Mouse (Mus musculus): ENCODE results near the gene Ppp2r5b. TPM values are rescaled to one million over a fixed set of nuclear protein-coding genes. Genes with fewer than 3 reads are reported as not detected.

Gene Ppp2r5b
- total and polyA plus RNA-seq, 2 experiments: 3.2 to 14.5 TPM

GRCm38 (mm10) chr19:6275740-6276389 is 40.2 kb upstream of the Ppp2r5b start:
- no peaks in the 10 kb centered on the region for H3K27me3 ChIP-seq (ENCODE audit: control insufficient read depth, insufficient read depth, low read length)
- H3K9ac ChIP-seq (ENCODE audit: low read depth, low read length): peak overlapping the region; percentile 72
- H3K4me3 ChIP-seq (ENCODE audit: insufficient read depth, low read depth, low read length): peak overlapping the region; percentile 45
- 7% methylated on average over 15 of the region's 15 CpGs for WGBS
- H3K4me1 ChIP-seq (ENCODE audit: control insufficient read depth, insufficient read depth, low read length): peaks cover 31% of the 10 kb centered on the region
- no peak for TF ChIP-seq CTCF (IDR thresholded peaks at IDR 0.05; ENCODE audit: low read depth, low read length)
- TF ChIP-seq POLR2A (IDR thresholded peaks at IDR 0.05; ENCODE audit: extremely low read depth, insufficient read depth, low read length): no peak
- H3K36me3 ChIP-seq (ENCODE audit: control insufficient read depth, insufficient read depth, low read length): no peaks in the 10 kb centered on the region
- peak; percentile 51 for DNase-seq (ENCODE audit: extremely low read depth, low read depth, low spot score)
- H3K79me2 ChIP-seq (ENCODE audit: control insufficient read depth, insufficient read depth, low read length): peaks cover 22% of the 10 kb centered on the region
- peak overlapping the region; percentile 86 for H3K27ac ChIP-seq (replicated peaks; ENCODE audit: insufficient read depth, low read depth, low read length)

- no peak overlapping the region for H3K4me3 ChIP-seq (ENCODE audit: insufficient read depth, low read depth, low read length)
- no peak for DNase-seq (ENCODE audit: extremely low read depth, low read depth, low spot score)
- H3K36me3 ChIP-seq (ENCODE audit: control insufficient read depth, insufficient read depth, low read length): no peaks in the 10 kb centered on the region
- peaks cover 15% of the 10 kb centered on the region for H3K79me2 ChIP-seq (ENCODE audit: control insufficient read depth, insufficient read depth, low read length)
- H3K27ac ChIP-seq (replicated peaks; ENCODE audit: insufficient read depth, low read depth, low read length): no peak overlapping the region
- peaks cover 38% of the 10 kb centered on the region for H3K4me1 ChIP-seq (ENCODE audit: control insufficient read depth, insufficient read depth, low read length)
- H3K27me3 ChIP-seq (ENCODE audit: control insufficient read depth, insufficient read depth, low read length): no peaks in the 10 kb centered on the region
- WGBS: 92% methylated on average over 13 of the region's 13 CpGs
- TF ChIP-seq POLR2A (IDR thresholded peaks at IDR 0.05; ENCODE audit: extremely low read depth, insufficient read depth, low read length) (no peak), CTCF (IDR thresholded peaks at IDR 0.05; ENCODE audit: low read depth, low read length) (no peak)
- H3K9ac ChIP-seq (ENCODE audit: low read depth, low read length): no peak overlapping the region
Observed at GRCm38 (mm10) chr19:6273998-6274608, 38.4 kb upstream of the Ppp2r5b start.

- 44% methylated on average over 4 of the region's 4 CpGs for WGBS
- DNase-seq (ENCODE audit: extremely low read depth, low read depth, low spot score): no peak
- no peak overlapping the region for H3K9ac ChIP-seq (ENCODE audit: low read depth, low read length)
- H3K36me3 ChIP-seq (ENCODE audit: control insufficient read depth, insufficient read depth, low read length): no peaks in the 10 kb centered on the region
- H3K27me3 ChIP-seq (ENCODE audit: control insufficient read depth, insufficient read depth, low read length): no peaks in the 10 kb centered on the region
- peaks cover 13% of the 10 kb centered on the region for H3K79me2 ChIP-seq (ENCODE audit: control insufficient read depth, insufficient read depth, low read length)
- H3K4me3 ChIP-seq (ENCODE audit: insufficient read depth, low read depth, low read length): no peak overlapping the region
- H3K4me1 ChIP-seq (ENCODE audit: control insufficient read depth, insufficient read depth, low read length): peaks cover 37% of the 10 kb centered on the region
- TF ChIP-seq CTCF (IDR thresholded peaks at IDR 0.05; ENCODE audit: low read depth, low read length) (no peak), POLR2A (IDR thresholded peaks at IDR 0.05; ENCODE audit: extremely low read depth, insufficient read depth, low read length) (no peak)
- H3K27ac ChIP-seq (replicated peaks; ENCODE audit: insufficient read depth, low read depth, low read length): no peak overlapping the region
Observed at GRCm38 (mm10) chr19:6273592-6273991, 37.9 kb upstream of the Ppp2r5b start.

- H3K4me3 ChIP-seq (ENCODE audit: insufficient read depth, low read depth, low read length): no peak overlapping the region
- no peak overlapping the region for H3K9ac ChIP-seq (ENCODE audit: low read depth, low read length)
- 79% methylated on average over 4 of the region's 4 CpGs for WGBS
- TF ChIP-seq CTCF (IDR thresholded peaks at IDR 0.05; ENCODE audit: low read depth, low read length) (no peak), POLR2A (IDR thresholded peaks at IDR 0.05; ENCODE audit: extremely low read depth, insufficient read depth, low read length) (no peak)
- peaks cover 8% of the 10 kb centered on the region for H3K79me2 ChIP-seq (ENCODE audit: control insufficient read depth, insufficient read depth, low read length)
- H3K27me3 ChIP-seq (ENCODE audit: control insufficient read depth, insufficient read depth, low read length): no peaks in the 10 kb centered on the region
- no peak overlapping the region for H3K27ac ChIP-seq (replicated peaks; ENCODE audit: insufficient read depth, low read depth, low read length)
- DNase-seq (ENCODE audit: extremely low read depth, low read depth, low spot score): no peak
- H3K36me3 ChIP-seq (ENCODE audit: control insufficient read depth, insufficient read depth, low read length): no peaks in the 10 kb centered on the region
- peaks cover 33% of the 10 kb centered on the region for H3K4me1 ChIP-seq (ENCODE audit: control insufficient read depth, insufficient read depth, low read length)
Observed at GRCm38 (mm10) chr19:6272738-6273137, 37.1 kb upstream of the Ppp2r5b start.

- H3K4me3 ChIP-seq (ENCODE audit: insufficient read depth, low read depth, low read length): no peak overlapping the region
- WGBS: 54% methylated on average over 7 of the region's 7 CpGs
- H3K9ac ChIP-seq (ENCODE audit: low read depth, low read length): no peak overlapping the region
- TF ChIP-seq POLR2A (IDR thresholded peaks at IDR 0.05; ENCODE audit: extremely low read depth, insufficient read depth, low read length) (no peak), CTCF (IDR thresholded peaks at IDR 0.05; ENCODE audit: low read depth, low read length) (no peak)
- peaks cover 38% of the 10 kb centered on the region for H3K4me1 ChIP-seq (ENCODE audit: control insufficient read depth, insufficient read depth, low read length)
- H3K27me3 ChIP-seq (ENCODE audit: control insufficient read depth, insufficient read depth, low read length): no peaks in the 10 kb centered on the region
- peaks cover 3% of the 10 kb centered on the region for H3K79me2 ChIP-seq (ENCODE audit: control insufficient read depth, insufficient read depth, low read length)
- no peaks in the 10 kb centered on the region for H3K36me3 ChIP-seq (ENCODE audit: control insufficient read depth, insufficient read depth, low read length)
- 0 out of 2 replicates have a peak overlapping the region, but pooled peaks have one; percentile 20 for H3K27ac ChIP-seq (replicated peaks; ENCODE audit: insufficient read depth, low read depth, low read length)
- DNase-seq (ENCODE audit: extremely low read depth, low read depth, low spot score): no peak
Observed at GRCm38 (mm10) chr19:6272053-6272452, 36.4 kb upstream of the Ppp2r5b start.

- Histone ChIP-seq H3K4me3 (ENCODE audit: insufficient read depth, low read depth, low read length) (no peak overlapping the region), H3K27ac (replicated peaks; ENCODE audit: insufficient read depth, low read depth, low read length) (peak overlapping the region; percentile 84; the same call in 1 of the 2 replicates), H3K9ac (ENCODE audit: low read depth, low read length) (peak overlapping the region; percentile 4; the same call in 1 of the 2 replicates), H3K27me3 (ENCODE audit: control insufficient read depth, insufficient read depth, low read length) (no peaks in the 10 kb centered on the region), H3K4me1 (ENCODE audit: control insufficient read depth, insufficient read depth, low read length) (peaks cover 39% of the 10 kb centered on the region), H3K36me3 (ENCODE audit: control insufficient read depth, insufficient read depth, low read length) (no peaks in the 10 kb centered on the region), H3K79me2 (ENCODE audit: control insufficient read depth, insufficient read depth, low read length) (no peaks in the 10 kb centered on the region)
- 29% methylated on average over 8 of the region's 8 CpGs for WGBS
- TF ChIP-seq CTCF (IDR thresholded peaks at IDR 0.05; ENCODE audit: low read depth, low read length) (no peak), POLR2A (IDR thresholded peaks at IDR 0.05; ENCODE audit: extremely low read depth, insufficient read depth, low read length) (no peak)
- DNase-seq (ENCODE audit: extremely low read depth, low read depth, low spot score): no peak
Observed at GRCm38 (mm10) chr19:6271206-6271605, 35.5 kb upstream of the Ppp2r5b start.
